Mouse (Mus musculus): ENCODE data around the gene Ccdc106. TPM values are rescaled to one million over a fixed set of nuclear protein-coding genes. Genes with fewer than 3 reads are reported as not detected.

The Ccdc106 gene
- polyA plus RNA-seq, 1 experiment: 0.34 TPM

DNA sequence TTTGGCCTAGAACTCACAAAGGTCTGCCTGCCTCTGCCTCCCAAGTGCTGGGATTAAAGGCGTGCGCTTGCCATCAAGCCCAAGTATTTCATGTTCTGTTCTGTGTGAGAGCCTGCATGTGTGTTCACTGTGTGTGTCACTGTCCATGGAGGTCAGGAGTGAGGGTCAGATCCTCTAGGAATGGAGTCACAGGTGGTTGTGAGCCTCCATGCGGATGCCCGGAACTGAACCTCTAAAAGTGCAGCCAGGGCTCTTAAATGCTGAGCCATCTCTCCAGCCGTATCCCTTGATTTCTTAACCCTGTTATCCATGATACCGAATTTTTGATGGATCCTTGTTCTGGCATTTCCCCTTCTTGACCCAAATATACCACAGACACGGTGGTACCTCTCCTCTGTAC lies 16.7 kb downstream of the Ccdc106 start:
- Histone ChIP-seq H3K36me3 (ENCODE audit: control insufficient read depth, insufficient read depth) (peaks cover 15% of the 10 kb centered on the region), H3ac (ENCODE audit: control insufficient read depth, insufficient read length, low read depth) (no peak overlapping the region), H3K27me3 (ENCODE audit: control insufficient read depth, insufficient read depth, insufficient read length) (no peaks in the 10 kb centered on the region), H3K79me2 (ENCODE audit: control insufficient read depth, insufficient read depth) (no peaks in the 10 kb centered on the region), H3K4me3 (ENCODE audit: insufficient read depth, poor library complexity, severe bottlenecking) (no peak overlapping the region), H3K79me3 (ENCODE audit: low read depth) (peaks cover 1% of the 10 kb centered on the region)
- TF ChIP-seq USF1 (IDR thresholded peaks at IDR 0.05; ENCODE audit: low read depth) (no peak), MYOG (IDR thresholded peaks at IDR 0.05; ENCODE audit: control insufficient read depth, extremely low read depth, insufficient read length) (no peak), MYOD1 (IDR thresholded peaks at IDR 0.05; ENCODE audit: control insufficient read depth, insufficient read length, low read depth) (no peak), FOSL1 (IDR thresholded peaks at IDR 0.05; ENCODE audit: insufficient read depth, low read length, poor library complexity, severe bottlenecking) (no peak), CEBPB (IDR thresholded peaks at IDR 0.05; ENCODE audit: low read depth) (no peak), CTCF (IDR thresholded peaks at IDR 0.05; ENCODE audit: control insufficient read depth, insufficient read depth, insufficient read length) (no peak), MAX (IDR thresholded peaks at IDR 0.05) (no peak)

DNA sequence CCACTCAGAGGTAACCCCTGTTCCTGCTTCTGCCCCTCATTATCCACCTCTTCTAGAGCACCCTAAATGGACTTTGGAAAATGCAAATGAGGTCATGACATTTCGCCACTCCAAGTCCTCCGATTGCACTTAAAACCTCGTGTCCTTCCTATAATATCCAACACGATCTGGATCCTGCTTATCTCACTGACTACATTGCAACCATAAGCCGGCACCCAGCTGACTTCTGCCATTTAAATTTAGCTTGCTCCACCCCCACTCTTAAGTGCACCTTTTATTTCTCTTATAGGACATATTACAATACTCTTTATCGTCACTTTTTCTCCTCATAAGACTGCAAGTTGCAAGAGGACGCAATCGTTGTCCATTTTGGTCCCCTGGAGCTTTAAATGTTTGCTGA lies 17.1 kb downstream of the Ccdc106 start:
- Histone ChIP-seq H3K79me3 (ENCODE audit: low read depth) (peaks cover 1% of the 10 kb centered on the region), H3K36me3 (ENCODE audit: control insufficient read depth, insufficient read depth) (peaks cover 11% of the 10 kb centered on the region), H3K4me3 (ENCODE audit: insufficient read depth, poor library complexity, severe bottlenecking) (no peak overlapping the region), H3ac (ENCODE audit: control insufficient read depth, insufficient read length, low read depth) (no peak overlapping the region), H3K79me2 (ENCODE audit: control insufficient read depth, insufficient read depth) (no peaks in the 10 kb centered on the region), H3K27me3 (ENCODE audit: control insufficient read depth, insufficient read depth, insufficient read length) (no peaks in the 10 kb centered on the region)
- TF ChIP-seq MAX (IDR thresholded peaks at IDR 0.05) (no peak), CEBPB (IDR thresholded peaks at IDR 0.05; ENCODE audit: low read depth) (no peak), USF1 (IDR thresholded peaks at IDR 0.05; ENCODE audit: low read depth) (no peak)

DNA sequence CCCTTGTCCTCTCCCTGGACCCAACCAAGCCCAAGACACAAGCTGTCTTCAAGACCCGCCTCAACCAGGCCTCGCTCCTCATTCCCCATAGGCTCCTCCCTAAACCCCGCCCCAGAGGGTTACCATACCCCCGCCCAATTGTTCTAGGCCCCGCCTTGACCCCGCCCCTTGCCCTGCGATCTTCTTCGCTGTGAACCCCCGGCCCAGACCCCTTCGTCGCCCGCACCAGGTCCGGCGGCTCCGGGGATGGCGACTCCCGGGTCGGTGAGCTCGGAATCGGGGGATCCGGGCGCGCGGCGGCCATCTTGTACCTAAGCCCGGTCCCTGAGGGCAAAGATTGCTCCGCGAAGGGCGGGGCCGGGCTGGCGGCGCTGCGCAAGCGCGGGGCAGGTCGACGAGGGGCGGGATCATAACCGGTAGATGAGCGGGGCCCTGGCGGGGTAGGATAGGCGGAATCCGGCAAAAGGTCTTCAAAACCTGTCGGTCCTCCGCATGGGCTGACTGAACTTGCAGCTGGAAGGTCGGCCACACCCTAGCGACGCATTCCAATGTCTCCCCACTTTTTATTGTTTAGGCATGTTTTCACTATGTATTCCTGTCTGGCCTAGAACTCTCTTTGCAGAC lies 17.9 kb downstream of the Ccdc106 start, which contains the start of gene Zfp784:
Zfp784 (minus strand) TSS at position 338 of the 624 bp plus-strand sequence.
- Histone ChIP-seq H3K27me3 (ENCODE audit: control insufficient read depth, insufficient read depth, insufficient read length) (no peaks in the 10 kb centered on the region), H3K79me3 (ENCODE audit: low read depth) (peaks cover 1% of the 10 kb centered on the region), H3K4me3 (ENCODE audit: insufficient read depth, poor library complexity, severe bottlenecking) (peak within 1 kb of the TSS; percentile 39), H3ac (ENCODE audit: control insufficient read depth, insufficient read length, low read depth) (peak within 1 kb of the TSS; percentile 56), H3K79me2 (ENCODE audit: control insufficient read depth, insufficient read depth) (no peaks in the 10 kb centered on the region), H3K36me3 (ENCODE audit: control insufficient read depth, insufficient read depth) (peaks cover 3% of the 10 kb centered on the region)
- TF ChIP-seq MYOD1 (IDR thresholded peaks at IDR 0.05; ENCODE audit: control insufficient read depth, insufficient read length, low read depth): no peak
- no peak for TF ChIP-seq FOSL1 (IDR thresholded peaks at IDR 0.05; ENCODE audit: insufficient read depth, low read length, poor library complexity, severe bottlenecking)
- TF ChIP-seq MAX (IDR thresholded peaks at IDR 0.05): no peak
- no peak for TF ChIP-seq CEBPB (IDR thresholded peaks at IDR 0.05; ENCODE audit: low read depth)
- TF ChIP-seq USF1 (IDR thresholded peaks at IDR 0.05; ENCODE audit: low read depth): no peak
- TF ChIP-seq CTCF (IDR thresholded peaks at IDR 0.05; ENCODE audit: control insufficient read depth, insufficient read depth, insufficient read length): no peak
- no peak for TF ChIP-seq MYOG (IDR thresholded peaks at IDR 0.05; ENCODE audit: control insufficient read depth, extremely low read depth, insufficient read length)

DNA sequence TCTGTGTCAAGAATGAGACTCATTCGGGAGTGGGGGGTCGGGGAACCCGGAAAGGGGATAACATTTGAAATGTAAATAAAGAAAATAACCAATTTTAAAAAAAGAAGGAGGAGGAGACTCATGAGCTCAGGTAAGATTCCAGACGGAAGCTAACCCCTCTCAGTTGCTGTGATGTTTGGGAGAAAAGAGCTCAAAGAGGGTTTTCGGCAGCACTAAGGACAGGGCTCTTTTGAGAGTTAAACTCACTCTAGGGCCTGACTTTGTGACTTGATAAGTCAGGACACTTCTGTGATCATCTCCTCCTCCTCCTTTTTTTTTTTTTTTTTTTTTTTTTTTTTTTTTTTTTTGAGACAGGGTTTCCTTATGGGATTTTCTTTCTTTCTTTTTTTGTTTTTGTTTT lies 18.6 kb downstream of the Ccdc106 start:
- H3K79me3 ChIP-seq (ENCODE audit: low read depth): peaks cover 1% of the 10 kb centered on the region
- H3K27me3 ChIP-seq (ENCODE audit: control insufficient read depth, insufficient read depth, insufficient read length): no peaks in the 10 kb centered on the region
- no peaks in the 10 kb centered on the region for H3K36me3 ChIP-seq (ENCODE audit: control insufficient read depth, insufficient read depth)
- TF ChIP-seq CEBPB (IDR thresholded peaks at IDR 0.05; ENCODE audit: low read depth) (no peak), USF1 (IDR thresholded peaks at IDR 0.05; ENCODE audit: low read depth) (no peak), MAX (IDR thresholded peaks at IDR 0.05) (no peak), FOSL1 (IDR thresholded peaks at IDR 0.05; ENCODE audit: insufficient read depth, low read length, poor library complexity, severe bottlenecking) (no peak), MYOD1 (IDR thresholded peaks at IDR 0.05; ENCODE audit: control insufficient read depth, insufficient read length, low read depth) (no peak), CTCF (IDR thresholded peaks at IDR 0.05; ENCODE audit: control insufficient read depth, insufficient read depth, insufficient read length) (no peak), MYOG (IDR thresholded peaks at IDR 0.05; ENCODE audit: control insufficient read depth, extremely low read depth, insufficient read length) (no peak)
- peak overlapping the region; percentile 39 for H3K4me3 ChIP-seq (ENCODE audit: insufficient read depth, poor library complexity, severe bottlenecking)
- no peak overlapping the region for H3ac ChIP-seq (ENCODE audit: control insufficient read depth, insufficient read length, low read depth)
- no peaks in the 10 kb centered on the region for H3K79me2 ChIP-seq (ENCODE audit: control insufficient read depth, insufficient read depth)

DNA sequence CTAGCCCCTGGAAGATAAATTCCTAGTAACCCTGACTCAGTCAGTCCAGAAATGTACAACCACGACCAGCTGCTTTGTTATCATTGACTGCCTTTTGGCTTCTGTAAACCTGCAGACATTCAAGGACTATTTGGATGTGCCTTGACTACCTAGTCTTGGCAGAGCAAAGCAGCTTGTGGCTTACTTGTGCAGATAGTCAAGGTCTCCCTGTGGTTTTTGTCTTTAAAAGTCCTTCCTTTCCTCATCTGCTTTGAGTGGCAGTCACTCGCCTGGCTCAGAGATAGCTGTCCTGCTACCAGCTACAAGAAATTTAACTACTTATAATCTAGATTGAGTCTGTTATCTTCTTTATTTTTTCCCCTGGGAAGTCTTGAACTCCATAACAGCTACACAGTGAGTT lies 24.6 kb downstream of the Ccdc106 start:
- TF ChIP-seq MAX (IDR thresholded peaks at IDR 0.05): no peak
- no peak for TF ChIP-seq FOSL1 (IDR thresholded peaks at IDR 0.05; ENCODE audit: insufficient read depth, low read length, poor library complexity, severe bottlenecking)
- no peak for TF ChIP-seq MYOD1 (IDR thresholded peaks at IDR 0.05; ENCODE audit: control insufficient read depth, insufficient read length, low read depth)
- TF ChIP-seq CEBPB (IDR thresholded peaks at IDR 0.05; ENCODE audit: low read depth): no peak
- TF ChIP-seq MYOG (IDR thresholded peaks at IDR 0.05; ENCODE audit: control insufficient read depth, extremely low read depth, insufficient read length): no peak
- TF ChIP-seq USF1 (IDR thresholded peaks at IDR 0.05; ENCODE audit: low read depth): no peak
- TF ChIP-seq CTCF (IDR thresholded peaks at IDR 0.05; ENCODE audit: control insufficient read depth, insufficient read depth, insufficient read length): no peak

DNA sequence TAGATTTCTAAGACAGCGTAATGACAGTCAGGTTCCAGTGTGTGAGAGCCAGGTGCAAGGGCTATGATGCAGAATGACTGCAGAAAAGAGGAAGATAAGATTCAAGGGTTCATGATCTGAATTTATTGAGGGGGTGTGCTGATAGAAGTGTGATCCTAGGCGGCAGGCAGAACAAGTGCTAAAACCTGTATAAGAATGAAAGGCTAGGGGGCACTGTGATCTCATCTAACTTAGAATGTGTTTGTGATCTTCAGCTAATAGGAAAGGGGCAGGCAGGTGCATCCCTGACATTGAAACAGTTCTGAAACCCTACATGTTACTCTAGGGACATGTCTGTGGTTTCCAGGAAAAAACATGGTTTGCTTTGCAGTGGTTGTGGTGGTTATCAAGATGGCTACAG lies 25.8 kb downstream of the Ccdc106 start:
- H3K4me3 ChIP-seq (ENCODE audit: insufficient read depth, poor library complexity, severe bottlenecking): no peak overlapping the region
- no peak overlapping the region for H3ac ChIP-seq (ENCODE audit: control insufficient read depth, insufficient read length, low read depth)
- H3K36me3 ChIP-seq (ENCODE audit: control insufficient read depth, insufficient read depth): no peaks in the 10 kb centered on the region
- H3K79me2 ChIP-seq (ENCODE audit: control insufficient read depth, insufficient read depth): no peaks in the 10 kb centered on the region
- TF ChIP-seq MYOG (IDR thresholded peaks at IDR 0.05; ENCODE audit: control insufficient read depth, extremely low read depth, insufficient read length) (no peak), CTCF (IDR thresholded peaks at IDR 0.05; ENCODE audit: control insufficient read depth, insufficient read depth, insufficient read length) (no peak), MYOD1 (IDR thresholded peaks at IDR 0.05; ENCODE audit: control insufficient read depth, insufficient read length, low read depth) (no peak), FOSL1 (IDR thresholded peaks at IDR 0.05; ENCODE audit: insufficient read depth, low read length, poor library complexity, severe bottlenecking) (no peak), CEBPB (IDR thresholded peaks at IDR 0.05; ENCODE audit: low read depth) (no peak), MAX (IDR thresholded peaks at IDR 0.05) (no peak), USF1 (IDR thresholded peaks at IDR 0.05; ENCODE audit: low read depth) (no peak)
- H3K79me3 ChIP-seq (ENCODE audit: low read depth): no peaks in the 10 kb centered on the region
- no peaks in the 10 kb centered on the region for H3K27me3 ChIP-seq (ENCODE audit: control insufficient read depth, insufficient read depth, insufficient read length)

More for the DNA sequence above, 24.6 kb downstream of the Ccdc106 start:
- H3K36me3 ChIP-seq (ENCODE audit: control insufficient read depth, insufficient read depth): no peaks in the 10 kb centered on the region
- no peak overlapping the region for H3K4me3 ChIP-seq (ENCODE audit: insufficient read depth, poor library complexity, severe bottlenecking)
- no peaks in the 10 kb centered on the region for H3K27me3 ChIP-seq (ENCODE audit: control insufficient read depth, insufficient read depth, insufficient read length)
- no peaks in the 10 kb centered on the region for H3K79me3 ChIP-seq (ENCODE audit: low read depth)
- H3ac ChIP-seq (ENCODE audit: control insufficient read depth, insufficient read length, low read depth): no peak overlapping the region
- no peaks in the 10 kb centered on the region for H3K79me2 ChIP-seq (ENCODE audit: control insufficient read depth, insufficient read depth)
